Mouse (Mus musculus) lung, adult 2 months (tissue): ENCODE data around the gene Tmem267.

Source experiments
- CTCF ChIP-seq: fragments of 200-500 bp; IDR thresholded peaks from 2 replicates; pipeline ENCODE4 v1.5.1; 2011; ENCODE audit warnings: mild to moderate bottlenecking, low read length, control low read depth; ENCODE audit not compliant: insufficient read depth
- POLR2A ChIP-seq: fragments of 200-500 bp; IDR thresholded peaks from 2 replicates; pipeline ENCODE4 v1.6.1; 2011; ENCODE audit warnings: low read depth, mild to moderate bottlenecking, control low read depth, low read length, borderline replicate concordance; ENCODE audit errors: extremely low read depth

- no peak for TF ChIP-seq CTCF
- no peak for TF ChIP-seq POLR2A
These were observed 156.9 kb downstream of the Tmem267 start for GRCm38 (mm10) chr13:119644769-119645168.
